Mouse (Mus musculus) adrenal gland, adult 2 months (tissue): Measurements from ENCODE around the gene Pnp2. TPM values are rescaled to one million over a fixed set of nuclear protein-coding genes. Genes with fewer than 3 reads are reported as not detected.
"Not testable (repeated sequence)": the region's sequence is repeated elsewhere in the genome, so short reads cannot be mapped to it uniquely, and the experiment has no call there.

ENCODE experiments used
- DNase-seq: peaks from one replicate; pipeline ENCODE4 v3.0.0; 2021
- polyA plus RNA-seq: library from polyadenylated mRNA; depleted of rRNA; stranded (reverse); fragments of >200 nt; gene quantifications from 2 replicates; pipeline ENCODE4 v1.2.3, GENCODE M21; 2012
- total RNA-seq, 2 experiments: library from RNA; stranded (reverse); gene quantifications; 2 replicates each; pipeline ENCODE4 v1.2.3; 2021

Gene Pnp2
- total and polyA plus RNA-seq, 3 experiments = 0.37 to 2.5 (median 1.5) TPM

GRCm38 (mm10) chr14:50957146-50957545 is 1.4 kb downstream of the Pnp2 start:
- DNase-seq = not testable (repeated sequence)

GRCm38 (mm10) chr14:50958289-50958995 is 2.6 kb downstream of the Pnp2 start:
- not testable (repeated sequence) for DNase-seq

- DNase-seq = no peak
Measured at GRCm38 (mm10) chr14:50968216-50968980, 12.6 kb downstream of the Pnp2 start.

DNA sequence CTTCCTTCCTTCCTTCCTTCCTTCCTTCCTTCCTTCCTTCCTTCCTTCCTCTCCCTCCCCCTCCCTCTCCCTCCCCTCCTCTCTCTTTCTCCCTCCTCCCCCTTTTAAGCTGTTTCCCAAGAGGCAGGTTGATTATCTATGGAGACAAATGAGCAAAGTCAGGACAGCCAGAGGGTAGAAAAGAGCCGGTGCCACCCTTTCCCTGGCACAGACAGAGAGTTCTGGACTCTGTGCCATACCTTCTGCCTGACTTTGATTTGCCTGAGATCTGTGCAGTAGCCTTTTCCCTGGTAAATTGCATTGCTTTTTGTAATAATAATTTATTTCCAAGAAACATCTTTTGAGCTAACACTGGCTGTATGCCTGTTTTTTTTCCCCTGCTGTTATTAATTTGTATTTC is 13.2 kb downstream of the Pnp2 start:
- no peak for DNase-seq

DNA sequence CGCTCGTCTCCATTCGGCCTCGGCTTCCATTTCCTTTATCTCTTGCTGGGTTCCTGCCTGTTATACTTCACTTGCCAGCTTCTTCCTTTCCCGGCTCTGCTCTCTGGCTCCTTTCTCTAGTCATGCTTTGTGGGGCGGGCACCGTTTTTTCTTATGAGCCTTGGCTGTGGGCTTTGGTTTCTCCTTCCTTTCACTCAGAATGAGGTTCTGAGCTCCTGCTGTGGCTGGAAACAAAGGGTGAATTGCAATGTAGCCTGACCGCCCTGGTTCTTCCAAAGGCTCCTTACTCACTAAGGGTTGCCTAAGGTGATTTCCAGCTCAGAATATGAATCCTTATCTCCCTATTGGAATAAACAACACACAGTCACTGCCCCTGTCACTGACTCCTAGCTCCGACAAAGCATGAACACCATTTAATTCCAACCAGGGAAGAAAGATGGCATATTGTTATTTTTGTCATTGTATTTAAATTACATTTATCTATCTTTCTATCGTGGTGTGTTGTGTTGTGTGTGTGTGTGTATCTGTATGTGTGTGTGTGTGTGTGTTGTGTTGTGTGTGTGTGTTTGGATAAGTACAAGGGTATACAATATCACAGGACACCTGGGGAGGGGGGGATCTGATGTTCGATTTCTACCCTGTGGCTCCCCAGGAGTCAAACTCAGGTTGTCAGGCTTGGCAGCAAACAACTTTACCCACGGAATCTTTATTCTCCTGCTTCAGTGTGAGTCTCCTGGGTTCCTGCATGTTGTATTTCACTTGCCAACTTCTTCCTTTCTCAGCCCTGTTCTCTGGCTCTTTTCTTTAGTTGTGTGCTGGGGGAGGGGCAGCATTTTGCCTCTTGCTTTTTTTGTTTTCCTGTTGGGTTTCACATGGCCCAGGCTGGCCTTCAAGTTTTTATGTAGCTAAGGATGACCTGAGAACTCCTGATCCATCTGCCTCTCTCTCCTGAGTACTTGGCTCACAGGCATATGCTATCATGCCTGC is 14.1 kb downstream of the Pnp2 start:
- no peak for DNase-seq

GRCm38 (mm10) chr14:50970822-50971221 is 15.0 kb downstream of the Pnp2 start:
- DNase-seq = no peak

- not testable (repeated sequence) for DNase-seq
Measured at GRCm38 (mm10) chr14:50973054-50973453, 17.3 kb downstream of the Pnp2 start.

- no peak for DNase-seq
Measured at GRCm38 (mm10) chr14:50973700-50974099, 17.9 kb downstream of the Pnp2 start.

GRCm38 (mm10) chr14:50975001-50975400 is 19.2 kb downstream of the Pnp2 start:
- no peak for DNase-seq

DNA sequence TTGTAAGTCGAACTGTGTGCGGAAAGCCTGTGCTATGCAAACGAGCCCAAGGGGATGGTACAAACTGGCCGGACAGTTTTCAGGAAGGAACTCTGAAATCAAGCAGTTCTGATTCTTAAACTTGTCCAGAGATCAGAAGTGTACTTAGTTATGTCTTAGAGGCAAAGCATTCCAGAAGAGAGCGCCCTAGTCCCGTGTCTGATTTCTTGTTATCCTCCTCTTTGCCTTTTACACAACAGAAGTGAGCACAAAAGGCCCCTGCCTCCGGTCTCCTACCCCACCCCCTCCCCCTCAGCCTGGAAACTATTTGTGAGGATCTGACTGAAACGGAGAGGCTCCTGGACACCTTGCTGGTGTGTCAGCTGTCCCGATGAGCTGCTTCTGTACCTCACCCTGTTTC is 20.9 kb downstream of the Pnp2 start:
- DNase-seq = no peak

- not testable (repeated sequence) for DNase-seq
Measured at GRCm38 (mm10) chr14:50978451-50978850, 22.7 kb downstream of the Pnp2 start.

GRCm38 (mm10) chr14:50979631-50980030 is 23.8 kb downstream of the Pnp2 start:
- DNase-seq = no peak

GRCm38 (mm10) chr14:50981207-50981606 is 25.4 kb downstream of the Pnp2 start:
- DNase-seq = no peak

DNA sequence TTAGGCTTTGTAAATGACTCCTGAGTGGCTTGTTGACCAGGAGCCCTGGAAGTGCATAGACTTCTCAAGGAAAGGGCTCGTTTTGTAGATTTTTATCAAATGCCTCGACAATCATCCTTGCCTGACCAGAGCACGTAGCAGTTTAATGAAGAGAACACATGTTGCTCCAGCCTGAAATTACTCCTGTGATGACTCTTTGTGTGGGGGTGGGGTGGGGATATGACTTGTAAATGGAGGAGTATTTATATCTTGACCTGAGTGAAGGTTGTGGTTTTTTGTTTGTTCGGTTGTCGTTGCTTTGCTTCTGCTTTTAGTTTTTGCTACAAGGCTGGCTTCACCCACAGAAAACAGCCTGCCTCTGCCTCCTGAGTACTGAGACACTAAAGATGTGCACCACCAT is 26.0 kb downstream of the Pnp2 start:
- no peak for DNase-seq

DNA sequence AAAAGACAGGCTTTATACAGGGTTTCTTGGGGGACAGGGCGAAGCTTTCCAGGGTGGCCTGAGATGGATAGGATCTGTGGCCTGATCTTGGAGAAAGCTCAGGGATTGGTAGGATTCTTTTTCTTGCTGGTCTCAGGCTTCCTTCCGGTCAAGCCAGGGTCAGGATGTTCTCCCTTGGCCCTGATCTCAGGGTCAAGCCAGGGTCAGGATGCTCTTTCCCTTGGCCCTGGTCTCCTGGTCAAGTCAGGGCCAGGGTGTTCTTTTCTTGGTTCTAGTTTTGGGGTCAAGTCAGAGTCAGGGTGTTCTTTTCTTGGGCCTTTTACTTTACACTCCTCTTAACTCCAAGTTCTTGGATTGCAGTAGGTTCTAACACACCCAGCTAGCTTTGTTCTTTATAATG is 31.9 kb downstream of the Pnp2 start:
- peak; percentile 53 for DNase-seq

DNA sequence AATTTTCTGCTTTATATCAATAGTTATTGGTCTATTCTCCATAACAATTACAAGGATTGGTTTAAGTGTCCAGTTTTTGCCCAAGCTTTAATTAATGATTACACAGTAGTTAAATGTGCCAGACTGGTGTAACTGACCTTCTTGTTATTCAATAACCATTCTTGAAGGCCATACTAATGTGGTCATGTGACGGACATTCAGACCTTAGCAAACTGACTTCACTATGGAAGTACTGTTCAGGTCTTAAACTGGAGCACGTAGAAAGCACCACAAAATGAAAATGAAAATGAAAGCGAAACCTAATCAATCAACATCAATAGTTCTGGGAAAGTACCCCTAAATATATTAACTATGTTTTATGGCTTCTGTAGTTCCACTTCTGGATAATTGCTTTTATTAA is 35.2 kb downstream of the Pnp2 start:
- no peak for DNase-seq

GRCm38 (mm10) chr14:50997088-50997487 is 41.3 kb downstream of the Pnp2 start:
- DNase-seq = no peak

DNA sequence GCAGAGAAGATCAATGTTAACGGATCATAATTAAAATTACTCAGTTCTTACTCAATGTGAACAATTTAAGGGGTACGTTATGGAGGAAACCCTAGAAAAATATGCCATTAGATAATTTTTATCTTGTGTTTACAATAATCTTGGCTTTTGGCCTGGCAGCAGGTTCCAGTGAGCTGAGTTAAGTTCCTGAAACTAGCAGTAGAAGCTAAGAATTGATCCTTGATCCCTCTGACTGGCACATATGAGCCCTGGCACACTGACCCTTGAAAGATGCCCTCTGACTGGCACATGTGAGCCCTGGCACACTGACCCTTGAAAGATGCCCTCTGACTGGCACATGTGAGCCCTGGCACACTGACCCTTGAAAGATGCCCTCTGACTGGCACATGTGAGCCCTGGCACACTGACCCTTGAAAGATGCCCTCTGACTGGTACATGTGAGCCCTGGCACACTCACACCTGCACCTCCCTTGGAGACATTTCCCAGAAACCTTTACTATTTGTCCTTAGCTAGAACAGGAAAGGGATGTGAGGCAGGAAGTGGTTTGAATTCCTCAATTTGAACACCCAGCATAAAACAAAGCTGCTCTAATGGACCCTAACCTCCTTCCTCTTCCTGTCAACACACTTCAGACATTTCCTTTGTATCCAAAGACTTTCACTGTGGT is 42.3 kb downstream of the Pnp2 start:
- DNase-seq = no peak

GRCm38 (mm10) chr14:51007152-51007801 is 51.5 kb downstream of the Pnp2 start, which contains the start of gene Rnase10:
Gene Rnase10 (plus strand): TSS chr14:51007751.
- DNase-seq = no peak

DNA sequence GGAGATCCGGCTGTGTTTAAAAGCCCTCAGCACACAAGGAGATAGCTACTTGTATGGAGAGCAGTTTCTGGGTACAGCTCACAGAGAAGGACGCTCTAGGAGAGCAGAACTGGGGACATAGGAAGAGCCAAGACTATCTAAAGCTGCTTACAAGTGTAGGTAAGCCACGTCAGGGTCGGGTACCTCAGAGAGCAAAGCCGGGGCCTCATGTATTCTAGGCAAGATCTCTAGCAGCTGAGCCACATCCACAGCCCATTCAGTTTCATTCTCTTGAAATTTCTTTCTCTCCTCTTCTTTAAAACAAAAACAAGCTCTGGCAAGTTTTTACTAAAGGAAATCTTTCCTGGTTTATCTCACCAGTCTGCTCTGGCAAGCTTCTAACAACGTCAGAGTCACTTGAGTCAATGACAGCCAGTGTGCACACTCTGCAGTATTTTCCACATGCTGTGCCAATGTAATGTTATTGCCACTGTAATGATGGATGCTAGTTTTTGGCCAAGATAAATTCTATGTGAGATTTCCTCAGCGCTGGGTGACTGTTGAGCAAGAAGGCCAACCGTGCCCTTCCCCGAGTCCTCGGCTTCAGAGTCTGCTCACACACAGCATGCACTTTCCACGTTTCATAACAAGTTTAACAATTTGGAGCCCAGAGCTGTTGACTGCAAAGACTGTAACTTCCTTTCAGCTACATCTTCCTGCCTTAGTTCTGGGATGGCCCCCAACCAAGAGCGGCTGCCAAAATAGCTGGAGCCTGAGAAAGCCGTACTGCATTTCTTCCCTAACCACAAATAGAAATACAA is 52.3 kb downstream of the Pnp2 start:
- DNase-seq = peak; percentile 86
